Mouse (Mus musculus) CD4-positive, CD25-positive, alpha-beta regulatory T cell, adult 2 months (primary cell): Measurements from ENCODE around the gene Fyttd1.
"Not testable (repeated sequence)": the region's sequence is repeated elsewhere in the genome, so short reads cannot be mapped to it uniquely, and the experiment has no call there.

Experiments used
- DNase-seq: peaks from one replicate; pipeline ENCODE4 v3.0.0-alpha.2; 2012; ENCODE audit warnings: low read depth, low spot score

Fyttd1 gene

DNA sequence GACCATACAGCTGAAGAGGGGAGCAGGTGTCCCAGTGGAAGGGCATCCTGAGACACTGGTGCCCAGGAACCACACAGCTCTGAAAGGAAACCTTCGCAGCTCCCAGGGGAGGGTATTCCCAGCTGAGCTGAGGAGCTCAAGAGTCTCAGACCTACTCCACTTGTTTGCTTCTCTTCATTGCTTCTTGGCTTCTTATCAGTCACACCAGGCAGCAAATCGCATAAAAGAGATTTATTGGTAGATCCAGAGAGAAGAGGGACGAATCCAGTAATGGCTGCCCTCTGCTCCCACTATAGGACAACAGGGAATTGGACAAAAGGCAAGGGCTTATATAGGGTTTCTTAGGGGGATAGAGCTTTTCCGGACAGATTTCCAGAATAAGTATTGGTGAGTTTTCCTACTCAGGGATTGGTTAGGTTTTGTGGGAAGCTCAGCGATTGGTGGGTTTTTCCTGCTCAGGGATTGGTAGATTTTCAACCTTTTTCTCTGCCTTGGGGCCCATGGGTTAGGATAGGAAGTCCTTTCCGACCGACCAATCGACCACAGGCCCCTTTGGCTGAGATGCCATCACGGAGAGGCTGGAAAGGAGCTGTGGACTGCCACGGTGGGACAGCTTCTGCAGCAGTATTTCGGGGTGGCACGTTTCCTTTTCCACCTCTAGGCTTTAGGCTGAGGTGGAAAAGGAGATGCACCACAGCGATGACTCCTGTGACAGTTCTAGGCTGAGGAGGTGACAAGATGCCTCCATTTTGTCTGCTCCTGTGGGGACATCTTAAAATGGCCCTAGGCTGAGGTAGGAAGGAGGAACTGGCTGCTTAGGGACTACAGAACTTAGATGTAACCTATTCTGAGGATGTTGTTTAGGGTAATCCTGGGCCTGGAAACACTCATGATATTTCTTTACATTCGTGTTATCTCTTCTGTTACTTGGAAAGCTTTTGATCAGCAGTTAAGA is 1.9 kb downstream of the Fyttd1 start:
- DNase-seq: peak; percentile 7

DNA sequence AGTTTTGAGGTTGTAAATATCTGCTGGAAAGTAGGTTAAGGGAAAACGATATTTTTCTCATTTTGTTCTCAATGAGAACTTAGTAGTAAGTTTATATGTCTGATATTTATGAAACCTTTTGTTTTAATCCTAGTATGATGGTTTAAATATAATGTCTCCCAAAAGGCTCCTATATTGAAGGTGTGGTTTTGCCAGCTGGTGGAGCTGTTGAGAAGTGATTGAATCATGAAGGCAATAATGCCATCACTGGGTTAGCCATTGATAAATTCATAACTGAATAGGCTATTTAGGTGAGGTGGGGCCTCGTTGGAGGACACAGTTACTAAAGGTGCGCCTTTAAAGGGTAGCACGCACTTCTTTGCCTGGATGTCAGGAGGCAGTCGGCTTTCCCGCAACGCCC is 4.2 kb downstream of the Fyttd1 start:
- peak; percentile 25 for DNase-seq

DNA sequence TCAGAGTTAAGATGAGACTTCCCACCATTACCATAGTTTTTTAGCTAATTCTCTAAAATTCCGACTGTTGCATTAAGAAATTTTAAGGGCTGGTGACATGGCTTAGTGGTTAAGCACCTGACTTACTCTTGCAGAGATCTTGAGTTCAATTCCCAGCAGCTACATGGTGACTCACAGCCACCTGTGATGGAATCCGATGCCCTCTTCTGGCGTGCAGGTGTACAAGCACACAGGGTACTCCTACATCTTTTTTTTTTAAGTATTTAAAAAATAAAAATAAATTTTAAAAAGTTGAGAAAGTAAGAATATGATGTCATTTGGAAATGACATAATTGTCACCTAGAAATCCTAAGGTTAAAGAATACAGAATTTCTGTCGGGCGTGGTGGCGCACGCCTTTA is 10.7 kb downstream of the Fyttd1 start:
- peak; percentile 57 for DNase-seq

DNA sequence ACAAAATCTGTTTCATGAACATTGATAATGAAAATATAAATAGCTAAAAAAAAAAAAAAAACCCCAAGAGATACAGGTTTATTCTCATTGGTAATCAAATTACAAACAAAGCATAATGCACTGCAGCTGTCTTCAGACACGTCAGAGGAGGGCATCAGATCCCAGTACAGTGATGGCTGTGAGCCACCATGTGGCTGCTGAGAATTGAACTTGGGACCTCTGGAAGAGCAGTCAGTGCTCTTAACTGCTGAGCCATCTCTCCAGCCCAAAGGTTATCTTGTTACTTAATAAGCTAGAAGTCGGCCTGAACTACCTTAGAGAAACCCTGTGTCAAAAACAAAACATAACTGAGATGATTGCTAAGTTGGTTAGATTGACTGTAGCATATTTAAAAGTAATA is 12.6 kb downstream of the Fyttd1 start:
- no peak for DNase-seq

DNA sequence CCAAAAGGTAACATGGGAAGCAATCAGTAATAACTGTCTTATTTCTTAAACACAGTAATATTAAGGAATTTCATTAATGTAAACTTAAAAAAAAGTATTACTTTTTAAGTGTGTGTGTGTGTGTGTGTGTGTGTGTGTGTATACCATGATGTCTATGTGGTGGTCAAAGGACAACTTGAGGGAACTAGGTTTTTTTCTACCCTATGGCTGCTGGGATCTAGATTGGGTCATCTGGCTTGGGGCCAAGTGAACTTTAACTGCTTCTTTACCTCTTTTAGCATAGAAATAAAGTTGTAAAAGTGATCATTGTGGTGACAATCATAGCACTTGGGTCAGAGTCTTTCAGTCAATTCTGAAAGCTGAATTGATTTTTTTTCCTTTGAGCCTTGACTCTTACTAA is 18.8 kb downstream of the Fyttd1 start:
- no peak for DNase-seq

DNA sequence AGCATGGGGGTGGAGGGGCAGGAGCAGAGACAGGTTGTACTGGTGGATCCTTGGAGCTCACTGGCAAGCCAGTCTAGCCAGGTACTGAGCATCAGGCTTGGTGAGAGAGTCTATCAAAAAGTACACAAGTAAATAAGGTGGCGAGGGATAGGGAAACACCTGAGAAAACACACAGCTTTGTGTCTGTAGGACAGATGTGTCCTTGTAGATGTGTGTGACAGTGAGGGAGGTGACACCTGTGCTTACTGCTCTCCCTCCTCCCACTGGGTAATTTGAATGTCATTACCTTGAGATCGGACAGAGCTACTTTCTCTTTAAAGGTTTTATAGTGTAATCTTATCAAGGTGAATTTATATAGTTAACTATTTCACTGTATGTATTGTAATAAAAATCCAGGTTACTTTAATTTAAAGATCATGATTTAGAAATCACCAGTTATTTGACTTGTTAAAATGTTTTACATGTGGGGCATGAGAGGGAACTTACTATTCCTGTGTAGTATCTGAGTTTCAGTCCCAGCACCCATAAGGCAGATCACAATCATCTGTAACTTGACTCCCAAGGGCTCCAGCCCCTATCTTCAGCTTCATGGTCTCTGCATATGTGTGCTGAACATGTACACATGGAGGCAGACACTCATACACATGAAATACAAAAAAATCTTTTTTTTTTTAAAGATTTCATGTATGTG is 24.2 kb downstream of the Fyttd1 start:
- no peak for DNase-seq

DNA sequence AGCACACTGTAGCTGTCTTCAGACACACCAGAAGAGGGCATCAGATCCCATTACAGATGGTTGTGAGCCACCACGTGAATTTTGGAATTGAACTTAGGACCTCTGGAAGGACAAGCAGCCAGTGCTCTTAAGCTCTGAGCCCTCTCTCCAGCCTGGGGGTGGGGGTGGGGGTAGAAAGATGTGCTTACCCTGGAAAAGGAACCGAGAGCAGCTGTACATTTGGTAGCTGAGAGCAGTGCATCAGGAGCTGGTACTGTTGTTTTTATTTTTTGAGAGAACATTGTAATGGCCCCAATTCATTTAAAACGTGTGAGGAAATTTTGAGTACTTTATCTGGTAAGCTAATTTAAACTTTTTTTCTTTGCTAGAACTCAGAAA is 24.7 kb downstream of the Fyttd1 start:
- no peak for DNase-seq

DNA sequence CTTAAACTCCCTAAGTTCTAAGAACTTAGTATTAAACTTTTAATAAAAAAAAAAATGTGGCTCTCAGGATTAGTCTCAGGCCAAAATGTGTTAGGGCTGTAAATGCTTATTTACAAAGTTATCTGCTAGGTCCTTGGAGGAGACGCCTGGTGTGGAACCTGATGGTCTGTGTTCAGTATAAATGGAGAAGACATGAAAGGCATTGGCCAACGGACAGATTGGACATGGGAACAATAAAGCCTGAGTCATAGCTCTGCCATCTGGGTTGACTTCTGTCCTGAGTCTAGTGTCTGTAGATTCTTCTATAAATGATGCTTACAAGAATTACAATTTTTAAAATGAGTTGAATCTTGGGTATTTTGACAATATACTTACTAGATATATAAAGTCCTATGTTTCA is 28.9 kb downstream of the Fyttd1 start:
- no peak for DNase-seq

DNA sequence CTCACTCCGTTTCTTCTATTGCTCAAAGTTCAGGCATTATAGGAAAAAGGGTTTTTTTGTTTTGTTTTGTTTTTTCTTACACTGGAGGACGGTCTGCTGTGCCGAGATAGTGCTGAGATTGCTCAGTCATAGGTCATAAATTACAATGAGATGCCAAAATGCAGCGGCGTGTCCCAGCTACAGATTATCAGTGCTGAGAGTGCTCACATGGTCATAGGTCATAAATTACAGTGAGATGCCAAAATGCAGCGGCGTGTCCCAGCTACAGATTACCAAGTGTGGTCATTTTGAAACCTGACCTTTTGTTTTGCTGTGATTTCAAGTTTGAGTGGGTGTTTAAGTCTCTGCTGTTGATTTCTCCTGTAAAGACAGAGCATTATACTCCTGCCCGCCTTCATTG is 29.4 kb downstream of the Fyttd1 start:
- DNase-seq: no peak

DNA sequence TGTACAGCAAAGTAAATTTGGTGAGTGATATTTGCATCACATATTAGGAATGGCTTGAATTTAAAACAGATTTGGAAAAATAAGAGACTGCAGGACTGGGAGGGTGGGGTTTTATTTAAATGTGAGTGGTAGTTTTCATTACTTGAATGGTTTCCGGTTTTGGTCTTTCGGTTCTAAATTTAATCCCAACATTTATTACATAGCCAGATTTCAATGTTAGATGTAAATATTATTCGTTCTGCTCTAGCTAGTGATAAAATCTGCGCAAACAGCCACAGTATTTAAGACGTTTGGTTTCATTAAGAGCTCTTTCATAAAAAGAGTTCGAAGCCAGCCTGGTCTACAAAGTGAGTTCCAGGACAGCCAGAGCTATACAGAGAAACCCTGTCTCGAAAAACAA is 35.9 kb downstream of the Fyttd1 start:
- no peak for DNase-seq

DNA sequence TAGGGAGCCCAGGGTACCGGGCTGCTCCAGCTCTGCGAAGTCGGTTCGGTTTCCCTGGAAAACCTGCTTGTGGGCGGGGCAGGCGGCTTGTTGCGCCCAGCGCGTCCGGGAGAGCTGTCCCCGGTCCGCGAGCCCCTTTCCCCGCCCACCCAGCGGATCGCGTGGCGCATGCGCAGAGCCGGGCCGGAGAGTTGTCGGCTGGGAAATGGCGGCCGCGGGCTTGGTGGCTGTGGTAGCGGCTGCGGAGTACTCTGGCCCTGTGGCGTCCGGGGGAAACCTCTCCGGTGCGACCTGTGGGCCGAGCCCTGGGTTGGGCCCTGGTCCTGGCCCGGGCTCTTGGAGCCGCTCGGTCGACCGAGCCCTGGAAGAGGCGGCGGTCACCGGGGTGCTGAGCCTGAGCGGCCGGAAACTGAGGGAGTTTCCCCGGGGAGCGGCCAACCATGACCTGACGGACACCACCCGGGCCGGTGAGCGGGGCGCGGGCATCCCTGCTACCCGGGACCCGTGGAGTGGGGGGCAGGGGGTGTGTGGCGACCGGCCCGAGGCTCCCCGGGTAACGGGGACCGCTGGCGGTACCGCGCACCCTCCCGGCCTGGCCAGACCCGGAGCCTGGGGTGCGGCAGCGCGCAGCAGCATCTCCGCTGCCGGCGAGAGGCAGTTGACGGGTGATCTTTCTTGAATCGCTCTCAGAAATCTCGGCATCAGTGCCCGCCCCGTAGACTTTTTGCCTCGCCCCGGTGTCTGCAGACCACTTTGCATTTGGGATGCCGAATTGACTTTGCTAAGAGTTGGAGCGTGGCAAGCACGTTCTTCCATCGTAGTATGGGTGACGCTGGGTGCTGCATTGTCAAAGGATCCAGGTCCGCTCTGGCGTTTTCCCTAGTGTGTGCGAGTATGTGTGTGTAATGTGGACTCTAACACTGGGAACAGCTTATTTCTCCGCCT is 36.9 kb downstream of the Fyttd1 start, which contains the start of gene Lrch3:
TSS of gene Lrch3 (plus strand) at position 164 of the 945 bp plus-strand sequence.
- DNase-seq: peak; percentile 95

DNA sequence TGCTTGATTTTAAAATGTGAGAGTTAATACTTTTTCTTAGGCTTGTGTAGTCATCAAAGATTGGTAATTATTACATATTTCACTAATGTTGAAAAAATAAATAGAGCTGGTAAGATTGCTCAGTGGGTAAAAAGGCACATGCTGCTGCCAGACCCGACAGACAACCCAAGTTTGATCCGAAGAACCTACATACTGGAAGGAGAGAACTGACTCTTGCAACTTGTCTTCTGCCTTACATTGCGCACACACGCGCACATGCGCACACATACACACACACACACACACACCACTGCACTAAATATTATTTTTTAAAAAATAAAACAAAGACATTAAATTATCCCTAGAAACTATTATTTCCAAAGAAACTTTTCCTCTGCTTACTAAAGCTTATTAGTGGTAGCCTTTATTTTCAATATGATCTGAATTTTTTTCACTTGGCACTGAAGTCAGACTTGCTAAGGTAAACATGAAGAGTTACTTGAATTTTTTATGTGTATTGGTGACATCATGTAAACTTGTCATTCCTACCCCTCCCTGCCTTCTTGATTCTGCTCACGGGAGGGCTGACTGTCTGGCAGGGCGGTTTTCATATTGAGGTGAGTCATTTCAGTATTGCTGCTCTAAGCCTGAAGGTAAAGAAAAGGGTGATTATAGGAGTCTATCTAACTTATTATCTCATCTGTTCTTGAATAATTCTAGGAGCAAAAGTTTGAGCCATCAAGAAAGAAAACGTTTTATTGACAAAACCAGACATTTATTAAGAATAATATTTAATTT is 38.2 kb downstream of the Fyttd1 start:
- peak; percentile 64 for DNase-seq

DNA sequence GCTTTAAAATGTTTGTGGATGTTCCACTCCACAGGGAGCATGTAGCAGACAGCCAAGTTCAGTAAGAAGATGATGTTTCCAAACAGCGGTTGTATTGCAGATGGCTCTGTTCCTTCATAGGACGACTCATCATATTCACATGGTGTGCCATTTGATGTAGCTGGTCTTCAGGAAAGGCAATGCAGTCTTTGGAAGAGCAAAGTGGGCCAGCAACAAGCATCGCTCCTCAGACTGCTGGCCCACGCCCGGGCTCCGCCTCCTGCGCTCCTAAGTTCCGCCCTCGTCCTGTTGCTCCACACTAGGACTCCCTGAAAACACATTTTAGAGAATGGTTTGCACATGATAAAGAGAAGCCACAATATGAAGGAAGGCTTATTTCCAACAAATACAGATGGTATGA is 49.3 kb downstream of the Fyttd1 start:
- DNase-seq: not testable (repeated sequence)

DNA sequence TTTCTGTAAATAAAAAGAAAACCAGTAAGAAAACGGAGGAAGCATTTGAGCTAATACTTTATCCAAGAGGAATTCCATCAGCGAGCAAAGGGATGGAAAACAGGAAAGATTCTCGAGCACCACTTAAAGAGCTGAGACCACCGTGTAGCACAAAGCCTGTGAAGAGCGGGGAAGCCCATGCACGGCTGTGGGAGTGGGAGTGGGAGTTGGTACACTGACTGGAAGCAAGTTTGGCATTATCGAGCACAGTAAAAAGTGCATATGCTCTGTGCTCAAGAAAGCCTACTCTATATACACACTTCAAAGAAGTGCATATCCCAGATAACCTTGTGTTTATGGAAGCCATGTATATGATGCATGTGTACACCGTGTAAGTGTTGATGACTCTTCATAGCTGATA is 49.7 kb downstream of the Fyttd1 start:
- DNase-seq: no peak

DNA sequence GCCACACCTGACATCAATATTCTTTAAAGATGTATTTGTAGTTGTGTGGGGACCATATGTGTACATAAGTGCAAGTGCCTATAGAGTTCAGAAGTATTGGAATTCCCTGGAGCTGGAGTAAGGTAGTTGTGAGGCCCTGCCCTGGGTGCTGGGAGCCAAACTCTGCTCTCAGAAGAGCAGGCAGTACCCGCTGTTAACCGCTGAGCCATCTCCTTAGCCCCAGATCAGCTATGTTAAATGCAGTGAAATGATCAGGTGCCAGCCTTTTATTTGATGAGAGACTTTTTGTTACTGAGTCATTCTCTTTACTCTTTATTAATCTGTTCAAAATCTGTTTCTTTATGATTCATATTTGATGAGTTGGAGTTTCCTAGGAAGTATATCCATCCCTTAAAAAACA is 52.6 kb downstream of the Fyttd1 start:
- DNase-seq: peak; percentile 35

DNA sequence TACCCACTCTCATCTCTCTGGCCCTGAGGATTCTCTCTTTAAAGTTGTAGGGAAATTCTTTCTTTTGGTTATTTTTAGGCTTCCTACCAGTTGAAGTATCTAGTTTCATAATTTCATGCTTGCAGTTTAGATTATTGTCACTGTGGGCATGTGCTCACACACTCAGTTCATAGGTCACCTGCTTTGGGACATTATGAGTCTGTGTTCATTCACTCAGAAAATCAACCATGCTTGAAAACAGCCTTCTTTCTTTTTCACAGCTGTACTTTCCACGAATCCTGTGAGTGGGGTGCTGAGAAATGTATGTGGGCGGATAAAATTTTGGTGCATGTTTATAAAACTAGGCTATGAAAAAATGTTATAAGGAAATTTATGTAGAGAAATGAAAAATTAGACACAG is 57.2 kb downstream of the Fyttd1 start:
- no peak for DNase-seq

DNA sequence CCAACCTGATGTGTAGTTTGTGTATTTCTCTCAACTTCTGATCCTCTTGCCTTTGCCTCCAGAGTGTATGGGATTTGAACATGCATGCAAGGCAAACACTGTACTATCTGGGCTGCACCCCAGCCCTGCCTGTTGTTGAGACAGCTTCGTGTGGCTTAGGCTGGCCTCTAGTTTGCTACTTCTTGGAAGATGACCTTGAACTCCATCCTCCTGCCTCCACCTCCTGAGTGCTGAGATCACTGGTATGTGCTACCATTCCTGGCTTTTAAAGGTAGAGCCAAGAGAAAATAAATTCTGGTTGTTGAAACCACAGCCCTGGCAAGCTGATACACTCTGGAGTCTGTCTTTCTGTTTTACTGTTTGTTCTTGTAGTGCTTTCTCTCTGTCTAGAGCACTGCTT is 57.8 kb downstream of the Fyttd1 start:
- DNase-seq: no peak

DNA sequence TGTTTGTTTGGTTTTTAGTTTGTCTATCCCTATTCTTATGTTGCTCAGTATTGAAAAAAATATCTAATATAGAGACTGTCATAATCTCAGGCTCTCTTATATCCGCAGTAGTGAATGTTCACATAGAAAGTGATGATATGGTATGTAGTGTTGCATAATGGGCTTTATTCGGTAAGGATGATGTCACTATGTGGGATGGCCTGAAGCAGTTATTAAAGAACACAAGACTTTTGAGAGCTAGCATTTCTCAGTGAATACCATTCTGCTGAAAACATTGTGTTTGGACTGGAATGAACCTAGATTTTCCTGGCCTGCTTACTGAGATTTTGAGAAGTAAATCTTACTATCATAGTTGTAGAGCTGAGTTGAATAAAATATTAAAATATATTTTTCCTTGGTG is 60.1 kb downstream of the Fyttd1 start:
- no peak for DNase-seq

DNA sequence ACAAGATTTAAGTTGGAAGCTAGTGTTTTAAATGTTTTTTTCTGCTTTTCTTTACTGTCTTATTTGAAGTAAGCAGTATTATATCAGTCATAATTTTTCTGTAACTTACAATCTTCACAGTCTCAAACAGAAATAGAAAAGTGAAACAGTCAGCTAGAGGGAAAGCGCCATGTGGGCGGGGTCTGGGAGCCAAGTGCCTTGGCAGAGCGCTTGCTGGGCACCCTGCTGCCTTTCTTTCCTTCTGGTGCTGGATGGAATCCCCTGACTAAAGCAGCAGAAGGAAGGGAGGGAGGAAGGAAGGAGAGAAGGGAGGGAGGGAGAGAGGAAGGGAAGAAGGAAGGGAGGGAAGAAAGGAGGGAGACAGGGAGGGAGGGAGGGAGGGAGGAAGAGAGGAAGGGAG is 62.0 kb downstream of the Fyttd1 start:
- not testable (repeated sequence) for DNase-seq

DNA sequence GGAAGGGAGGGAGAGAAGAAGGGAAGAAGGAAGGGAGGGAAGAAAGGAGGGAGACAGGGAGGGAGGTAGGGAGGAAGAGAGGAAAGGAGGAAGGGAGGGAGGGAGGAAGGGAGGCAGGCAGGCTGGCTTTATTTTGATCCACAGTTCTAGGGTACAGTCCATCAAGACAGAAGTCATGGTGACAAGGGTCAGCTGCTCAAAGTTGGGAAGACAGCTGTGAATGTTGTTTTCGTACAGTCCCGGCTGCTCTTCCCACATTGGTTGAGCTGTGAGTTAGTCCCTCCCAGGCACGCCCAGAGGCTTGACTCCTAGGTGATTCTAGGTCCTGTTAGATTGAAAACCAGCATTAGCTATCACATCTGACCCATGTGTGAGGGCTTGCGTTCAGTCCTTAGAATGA is 62.4 kb downstream of the Fyttd1 start:
- not testable (repeated sequence) for DNase-seq

DNA sequence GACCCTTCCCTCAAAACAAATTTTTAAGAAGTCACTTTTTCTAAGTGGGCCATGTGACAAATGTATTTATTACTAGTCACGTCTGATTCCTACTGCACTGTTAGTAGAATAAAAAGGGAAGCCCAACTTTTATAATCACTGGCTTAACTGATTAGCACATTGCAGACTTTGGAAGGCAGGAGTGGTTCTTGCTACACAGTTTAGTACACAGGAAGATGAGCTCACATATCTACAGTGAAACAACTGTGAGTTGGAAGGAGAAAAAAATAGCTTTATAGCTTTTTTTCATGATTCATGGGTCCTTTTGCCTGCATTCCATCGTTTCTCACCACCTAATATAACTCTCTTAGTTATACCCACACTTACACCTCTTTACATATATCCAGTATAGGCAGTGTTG is 63.9 kb downstream of the Fyttd1 start:
- DNase-seq: not testable (repeated sequence)
